Mouse (Mus musculus) kidney, adult 2 months (tissue): Measurements from ENCODE around the gene Spats2l. TPM values are rescaled to one million over a fixed set of nuclear protein-coding genes. Genes with fewer than 3 reads are reported as not detected.

Source experiments
- DNase-seq: peaks from one replicate; pipeline ENCODE4 v3.0.0; 2021
- H3K27ac ChIP-seq: fragments of 200-500 bp; 2 replicates; pipeline ENCODE4 v1.5.1; 2012; ENCODE audit warnings: low read depth, low read length, control low read depth, inconsistent platforms; ENCODE audit not compliant: insufficient read depth
- H3K27me3 ChIP-seq: fragments of 200-500 bp; replicated peaks from 2 replicates; pipeline ENCODE4 v1.6.1; 2012; ENCODE audit warnings: mild to moderate bottlenecking, moderate library complexity, low read length, inconsistent platforms; ENCODE audit not compliant: control insufficient read depth, insufficient read depth
- H3K36me3 ChIP-seq: fragments of 200-500 bp; 2 replicates; pipeline ENCODE4 v1.6.1; 2012; ENCODE audit warnings: mild to moderate bottlenecking, moderate library complexity, low read length, inconsistent platforms; ENCODE audit not compliant: control insufficient read depth, insufficient read depth
- H3K4me1 ChIP-seq: fragments of 200-500 bp; 2 replicates; pipeline ENCODE4 v1.6.1; 2011; ENCODE audit warnings: low read length; ENCODE audit not compliant: control insufficient read depth, insufficient read depth
- H3K4me3 ChIP-seq: fragments of 200-500 bp; 2 replicates; pipeline ENCODE4 v1.5.1; 2011; ENCODE audit warnings: mild to moderate bottlenecking, low read depth, low read length, control low read depth; ENCODE audit not compliant: insufficient read depth
- CTCF ChIP-seq: fragments of 200-500 bp; conservative IDR thresholded peaks from 2 replicates; pipeline ENCODE4 v1.5.1; 2011; ENCODE audit warnings: low read depth, mild to moderate bottlenecking, control low read depth, low read length, moderate library complexity, mixed read lengths; ENCODE audit not compliant: insufficient read depth, insufficient read length
- POLR2A ChIP-seq: fragments of 200-500 bp; IDR thresholded peaks from one replicate; pipeline ENCODE4 v1.6.1; 2011; ENCODE audit warnings: low read depth, low read length, control low read depth
- WGBS: fragments of 180-500 bp; shearing (Covaris S2); methylation state at CpG from one replicate; pipeline ENCODE4 v1.1.7; 2018; 5-methylcytosine and 5-hydroxymethylcytosine counted together
- polyA plus RNA-seq: library from polyadenylated mRNA; depleted of rRNA; stranded (reverse); fragments of >200 nt; gene quantifications from 2 replicates; pipeline ENCODE4 v1.2.3, GENCODE M21; 2012

Gene Spats2l
- polyA plus RNA-seq, 1 experiment: 6.9 TPM

- TF ChIP-seq POLR2A: no peak
- no peak for TF ChIP-seq CTCF
- Histone ChIP-seq H3K4me3 (no peak overlapping the region), H3K4me1 (no peaks in the 10 kb centered on the region), H3K27ac (no peak overlapping the region), H3K27me3 (no peaks in the 10 kb centered on the region), H3K36me3 (no peaks in the 10 kb centered on the region)
- WGBS: 81% methylated on average over 2 of the region's 2 CpGs
- DNase-seq: no peak
These were observed 110.9 kb downstream of the Spats2l start for GRCm38 (mm10) chr1:57884867-57885266.

GRCm38 (mm10) chr1:57889803-57890202, 115.8 kb downstream of the Spats2l start:
- 48% methylated on average over 5 of the region's 5 CpGs for WGBS
- no peak for TF ChIP-seq CTCF
- no peak for TF ChIP-seq POLR2A
- Histone ChIP-seq H3K27me3 (no peaks in the 10 kb centered on the region), H3K4me3 (no peak overlapping the region), H3K27ac (no peak overlapping the region), H3K36me3 (no peaks in the 10 kb centered on the region), H3K4me1 (0 out of 2 replicates have a peak, but pooled peaks cover 3% of the 10 kb centered on the region)
- DNase-seq: no peak

GRCm38 (mm10) chr1:57890259-57890902, 116.4 kb downstream of the Spats2l start:
- no peak for TF ChIP-seq POLR2A
- TF ChIP-seq CTCF: no peak
- H3K36me3 ChIP-seq: no peaks in the 10 kb centered on the region
- no peak overlapping the region for H3K4me3 ChIP-seq
- no peaks in the 10 kb centered on the region for H3K27me3 ChIP-seq
- H3K4me1 ChIP-seq: 0 out of 2 replicates have a peak, but pooled peaks cover 3% of the 10 kb centered on the region
- DNase-seq: peak; percentile 54
- peak overlapping the region; percentile 16; the same call in 1 of the 2 replicates for H3K27ac ChIP-seq
- WGBS: 60% methylated on average over 5 of the region's 5 CpGs

- WGBS: 69% methylated on average over 8 of the region's 8 CpGs
- peak overlapping the region; percentile 16; the same call in 1 of the 2 replicates for H3K27ac ChIP-seq
These were observed 116.9 kb downstream of the Spats2l start for GRCm38 (mm10) chr1:57890903-57891267.

GRCm38 (mm10) chr1:57901494-57901893, 127.5 kb downstream of the Spats2l start:
- TF ChIP-seq POLR2A (no peak), CTCF (no peak)
- no peak overlapping the region for H3K27ac ChIP-seq
- 86% methylated on average over 3 of the region's 3 CpGs for WGBS

More at GRCm38 (mm10) chr1:57890903-57891267, 116.9 kb downstream of the Spats2l start:
- Histone ChIP-seq H3K36me3 (no peaks in the 10 kb centered on the region), H3K27me3 (no peaks in the 10 kb centered on the region), H3K4me1 (0 out of 2 replicates have a peak, but pooled peaks cover 3% of the 10 kb centered on the region), H3K4me3 (no peak overlapping the region)
- TF ChIP-seq POLR2A: no peak
- TF ChIP-seq CTCF: no peak
- DNase-seq: no peak

GRCm38 (mm10) chr1:57903793-57904192, 129.8 kb downstream of the Spats2l start:
- no peak overlapping the region for H3K27ac ChIP-seq
- no peaks in the 10 kb centered on the region; the same call in 1 of the 2 replicates for H3K36me3 ChIP-seq
- WGBS: 87% methylated on average over 7 of the region's 7 CpGs
- H3K4me3 ChIP-seq: no peak overlapping the region
- no peak for DNase-seq
- TF ChIP-seq CTCF: no peak
- TF ChIP-seq POLR2A: no peak
- no peaks in the 10 kb centered on the region for H3K4me1 ChIP-seq
- no peaks in the 10 kb centered on the region for H3K27me3 ChIP-seq

More at GRCm38 (mm10) chr1:57901494-57901893, 127.5 kb downstream of the Spats2l start:
- no peak overlapping the region for H3K4me3 ChIP-seq
- no peaks in the 10 kb centered on the region for H3K27me3 ChIP-seq
- H3K36me3 ChIP-seq: no peaks in the 10 kb centered on the region; the same call in 1 of the 2 replicates
- no peaks in the 10 kb centered on the region for H3K4me1 ChIP-seq
- DNase-seq: no peak

- Histone ChIP-seq H3K4me1 (no peaks in the 10 kb centered on the region), H3K27ac (no peak overlapping the region), H3K4me3 (no peak overlapping the region), H3K27me3 (no peaks in the 10 kb centered on the region), H3K36me3 (no peaks in the 10 kb centered on the region; the same call in 1 of the 2 replicates)
- WGBS: 77% methylated on average over 3 of the region's 3 CpGs
- TF ChIP-seq CTCF (no peak), POLR2A (no peak)
- no peak for DNase-seq
These were observed 131.9 kb downstream of the Spats2l start for GRCm38 (mm10) chr1:57905912-57906311.
